Mouse (Mus musculus) C2C12 (cell line): Measurements from ENCODE around the gene Gigyf1.

Source experiments
- CTCF ChIP-seq: IDR thresholded peaks from one replicate; pipeline ENCODE4 v1.5.1; 2011; ENCODE audit not compliant: control insufficient read depth, insufficient read depth, insufficient read length
- MAX ChIP-seq: IDR thresholded peaks from one replicate; pipeline ENCODE4 v1.6.1; 2011; ENCODE audit warnings: mild to moderate bottlenecking, control low read depth
- MYOG ChIP-seq: IDR thresholded peaks from one replicate; pipeline ENCODE4 v1.6.1; 2011; ENCODE audit not compliant: control insufficient read depth, insufficient read length; ENCODE audit errors: extremely low read depth

- TF ChIP-seq CTCF (no peak), MYOG (no peak), MAX (no peak)
These were observed 33.1 kb upstream of the Gigyf1 start for GRCm38 (mm10) chr5:137485071-137485850.
